Mouse (Mus musculus) megakaryocyte-erythroid progenitor cell, adult 5-6 weeks (primary cell): ENCODE measurements around the gene Olfr714. TPM values are rescaled to one million over a fixed set of nuclear protein-coding genes. Genes with fewer than 3 reads are reported as not detected.
"Not testable (repeated sequence)": the region's sequence is repeated elsewhere in the genome, so short reads cannot be mapped to it uniquely, and the experiment has no call there.

Experiments used
- ATAC-seq: replicated peaks from 2 replicates; pipeline ENCODE4 v1.8.0; 2016; ENCODE audit warnings: mild to moderate bottlenecking, inconsistent platforms; ENCODE audit not compliant: severe bottlenecking, poor library complexity, low FRiP score, low TSS enrichment
- total RNA-seq, 2 experiments: library from RNA; stranded (forward) in 1 of 2; stranded (reverse) in 1 of 2; fragments of 200-1000, 215-1000 nt in 1 of 2; fragments of >200 nt in 1 of 2; fragmentation: Nextera tagmentation in 1 of 2; gene quantifications; 2 replicates each; pipeline ENCODE4 v1.2.3; 2014 to 2017

The Olfr714 gene
- total RNA-seq (2014; fragmentation: Nextera tagmentation) (not detected in 2 replicates), total RNA-seq (2017) (not detected in 2 replicates)

DNA sequence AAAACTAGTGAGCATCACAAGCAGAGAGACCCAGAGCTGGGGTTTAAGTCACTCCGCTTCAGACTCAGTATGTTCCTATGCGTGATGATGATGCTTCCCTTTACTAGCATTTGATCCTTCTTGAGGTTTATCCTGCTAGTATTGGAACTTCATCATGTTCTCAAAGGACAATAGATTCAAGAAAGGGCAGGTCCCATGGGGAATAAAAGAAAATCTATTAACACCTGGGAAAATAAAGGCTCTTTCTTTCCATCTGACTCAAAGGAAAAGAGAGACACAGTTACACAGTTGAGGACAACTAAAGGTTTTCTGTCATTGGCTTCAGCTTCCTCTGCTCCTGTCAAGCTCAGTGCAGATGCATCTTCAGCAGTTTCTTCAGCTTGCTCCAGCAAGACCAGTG lies at the start of gene Olfr714:
TSS of gene Olfr714 (plus strand) at position 301 of the 400 bp plus-strand sequence.
- ATAC-seq: no peak

DNA sequence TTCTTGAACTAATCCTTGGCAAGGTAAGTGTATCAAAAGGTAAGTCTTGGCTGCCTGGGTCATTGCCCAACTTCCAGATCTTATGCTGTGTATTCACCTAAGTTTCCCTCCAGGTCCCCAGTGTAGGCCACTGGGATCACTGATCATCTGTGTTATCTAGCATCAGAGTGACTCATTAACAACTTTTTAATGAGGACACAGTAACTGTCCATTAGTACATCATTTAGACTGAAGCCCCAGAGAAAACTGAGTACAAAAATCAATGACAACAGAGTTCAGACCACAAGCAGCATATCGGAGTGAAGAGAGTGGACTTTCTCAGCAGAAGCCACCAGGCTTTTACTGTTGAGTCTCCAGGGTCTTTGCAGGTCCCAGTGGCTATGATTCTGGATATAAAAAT lies 39.9 kb upstream of the Olfr714 start, which contains the start of gene Olfr713:
TSS of gene Olfr713 (plus strand) at position 301 of the 400 bp plus-strand sequence.
- ATAC-seq: no peak

DNA sequence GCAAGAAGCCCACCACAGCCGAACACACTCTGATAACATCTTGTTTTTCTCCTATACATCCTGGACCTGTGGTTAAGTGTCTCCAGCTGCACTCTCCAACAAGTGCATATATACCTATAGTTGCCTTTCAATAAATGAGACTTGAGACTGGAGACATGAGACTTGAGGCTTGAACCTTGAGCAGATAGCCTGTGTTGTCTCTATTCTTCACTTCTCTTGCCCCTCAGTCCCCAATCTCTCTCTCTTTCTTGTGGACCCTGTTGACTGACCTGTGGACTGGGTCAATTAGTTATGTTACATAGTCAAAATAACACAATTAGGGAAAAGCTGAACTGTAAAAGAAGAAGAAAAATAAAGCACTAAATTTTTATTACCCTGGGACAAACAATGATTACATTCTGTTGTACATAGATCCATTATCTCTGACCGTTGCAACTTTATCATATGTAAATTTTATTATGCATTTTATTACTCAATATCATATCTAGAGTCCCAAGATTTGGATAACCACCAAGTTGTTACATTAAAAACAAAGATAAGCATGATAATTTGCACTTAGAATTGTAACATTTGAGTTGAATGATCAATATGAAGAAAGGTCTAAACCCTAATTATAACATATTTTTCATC lies 30.7 kb upstream of the Olfr714 start:
- no peak for ATAC-seq

DNA sequence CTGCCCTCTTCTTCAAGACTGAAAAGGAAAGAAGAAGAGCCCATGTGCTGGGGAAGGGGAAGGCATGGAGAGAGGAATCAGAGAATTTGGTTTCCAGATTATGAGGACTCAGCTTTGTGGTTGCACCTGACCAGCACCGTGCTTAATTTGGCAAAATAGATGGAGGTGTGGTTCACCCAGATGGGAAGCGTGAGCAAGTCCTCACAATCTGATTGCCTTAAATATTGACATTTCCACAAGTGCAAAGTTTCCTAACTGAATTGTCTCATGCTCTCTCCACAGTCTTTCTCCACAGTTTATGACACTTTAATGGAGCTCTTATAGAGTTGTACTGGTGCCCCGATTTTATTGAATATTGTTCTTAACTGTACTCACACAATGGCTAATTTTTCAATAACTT lies 27.6 kb upstream of the Olfr714 start:
- ATAC-seq: no peak

DNA sequence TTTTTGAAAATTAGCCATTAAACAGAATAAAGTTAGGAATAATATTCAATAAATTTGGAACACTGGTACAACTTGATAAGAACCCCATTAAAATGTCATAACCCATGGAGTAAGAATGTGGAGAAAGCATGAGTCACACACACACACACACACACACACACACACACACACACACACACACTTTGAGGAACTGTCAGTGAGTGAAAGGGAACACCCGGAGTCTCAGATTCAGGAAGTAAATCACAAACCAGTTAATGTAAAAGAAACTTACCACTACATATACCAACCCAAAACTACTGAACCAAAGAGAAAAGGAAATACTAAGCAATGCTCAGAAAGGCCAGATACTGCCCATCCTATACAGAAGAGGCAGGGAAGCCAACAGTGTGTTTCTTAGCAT lies 26.4 kb upstream of the Olfr714 start:
- ATAC-seq: no peak

DNA sequence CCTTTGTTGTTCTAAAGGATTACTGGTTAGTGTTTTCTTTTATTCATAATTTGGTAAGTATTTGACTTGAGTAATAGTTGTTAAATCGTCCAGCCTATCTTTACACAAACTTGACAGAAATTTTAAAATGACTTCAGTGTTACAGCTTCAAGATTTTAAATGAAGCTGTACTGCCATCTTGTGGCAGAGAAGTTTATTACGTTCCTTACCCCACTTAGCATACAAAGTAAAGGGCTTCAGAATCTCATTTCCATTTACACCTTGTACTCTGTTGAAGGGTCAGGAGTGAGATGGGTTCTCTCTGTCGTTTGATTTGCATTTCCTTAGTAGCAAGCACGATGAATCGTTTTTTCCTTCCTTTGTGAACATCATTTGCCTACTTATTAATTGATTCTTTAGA lies 24.9 kb upstream of the Olfr714 start:
- peak; percentile 93 for ATAC-seq

DNA sequence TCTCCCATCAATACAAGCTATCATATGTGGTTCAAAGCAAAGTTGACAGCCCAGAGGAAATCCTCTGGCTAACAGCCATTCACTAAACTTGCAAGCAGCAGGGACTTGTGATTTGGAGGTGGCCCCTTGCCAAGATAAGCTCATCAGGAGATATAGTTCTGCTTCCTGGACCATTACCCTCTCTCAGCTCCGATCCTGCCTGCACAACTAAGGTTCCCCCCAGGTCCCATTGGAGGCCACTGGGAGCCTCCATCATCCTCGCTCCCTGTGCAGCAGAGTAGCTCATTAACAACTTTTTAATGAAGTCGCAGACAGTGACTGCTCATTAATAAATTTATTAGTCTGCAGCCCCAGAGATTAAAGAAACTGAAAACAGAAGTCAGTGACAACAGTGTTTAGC lies 23.2 kb upstream of the Olfr714 start:
- no peak for ATAC-seq

DNA sequence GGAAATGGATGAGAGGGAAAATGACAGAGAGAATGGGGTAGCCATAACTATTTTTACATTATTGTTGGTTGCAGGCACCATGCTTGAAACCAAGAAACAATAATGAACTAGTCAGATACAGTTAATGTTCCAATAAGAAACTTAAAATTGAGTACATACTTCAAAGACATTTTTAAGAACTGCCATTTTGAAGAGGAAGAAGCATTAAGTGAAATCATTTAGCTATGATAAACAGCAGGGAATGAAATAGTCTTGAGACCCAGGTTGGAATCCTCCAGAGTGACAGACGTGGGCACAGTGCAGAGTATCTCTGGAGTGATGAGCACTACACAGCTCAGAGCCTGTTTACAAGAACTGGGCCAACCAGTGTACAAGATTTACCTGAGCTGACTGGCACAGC lies 22.1 kb downstream of the Olfr714 start, which contains the start of gene Olfr17:
TSS of gene Olfr17 (plus strand) at position 301 of the 400 bp plus-strand sequence.
- no peak for ATAC-seq

DNA sequence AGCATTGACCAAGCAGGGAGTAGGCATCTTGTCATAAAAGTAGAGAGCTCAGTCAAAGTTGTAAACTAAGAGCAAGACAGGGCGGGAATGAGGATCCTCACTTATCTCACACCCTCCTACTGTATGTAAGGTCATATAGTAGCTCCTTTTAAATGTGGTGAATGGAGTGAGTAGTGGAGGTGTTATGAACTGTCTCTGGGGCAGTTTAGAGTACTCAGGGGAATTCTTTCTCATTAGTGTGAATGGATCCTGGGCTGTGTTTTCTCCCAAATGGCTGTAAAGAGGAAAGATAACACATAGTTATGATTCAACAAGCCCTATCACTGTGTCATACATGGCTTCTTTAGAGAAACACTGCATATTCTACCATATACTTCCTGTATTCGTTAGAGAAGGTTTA lies 39.5 kb downstream of the Olfr714 start, which contains the start of gene Olfr715b:
TSS of gene Olfr715b (minus strand) at position 101 of the 400 bp plus-strand sequence.
- not testable (repeated sequence) for ATAC-seq

Other genes with a start within 250 kb of the Olfr714 start
- gene Olfr702, start 237.1 kb upstream of the Olfr714 start, total RNA-seq (2014; fragmentation: Nextera tagmentation): not detected in 2 replicates
- not detected in 2 replicates for gene Olfr702, start 237.1 kb upstream of the Olfr714 start, total RNA-seq (2017)
- gene Olfr703, start 227.6 kb upstream of the Olfr714 start, total RNA-seq (2014; fragmentation: Nextera tagmentation): not detected in 2 replicates
- not detected in 2 replicates for gene Olfr703, start 227.6 kb upstream of the Olfr714 start, total RNA-seq (2017)
- not detected in 2 replicates for gene Olfr704, start 207.8 kb upstream of the Olfr714 start, total RNA-seq (2014; fragmentation: Nextera tagmentation)
- gene Olfr704, start 207.8 kb upstream of the Olfr714 start, total RNA-seq (2017): not detected in 2 replicates
- not detected in 2 replicates for gene Olfr705, start 194.1 kb upstream of the Olfr714 start, total RNA-seq (2014; fragmentation: Nextera tagmentation)
- not detected in 2 replicates for gene Olfr705, start 194.1 kb upstream of the Olfr714 start, total RNA-seq (2017)
- not detected in 2 replicates for gene Olfr706, start 182.8 kb upstream of the Olfr714 start, total RNA-seq (2014; fragmentation: Nextera tagmentation)
- gene Olfr706, start 182.8 kb upstream of the Olfr714 start, total RNA-seq (2017): not detected in 2 replicates
- gene Olfr707, start 169.7 kb upstream of the Olfr714 start, total RNA-seq (2014; fragmentation: Nextera tagmentation): not detected in 2 replicates
- gene Olfr707, start 169.7 kb upstream of the Olfr714 start, total RNA-seq (2017): not detected in 2 replicates
- not detected in 2 replicates for gene Olfr1532-ps1, start 163.0 kb upstream of the Olfr714 start, total RNA-seq (2014; fragmentation: Nextera tagmentation)
- gene Olfr1532-ps1, start 163.0 kb upstream of the Olfr714 start, total RNA-seq (2017): not detected in 2 replicates
- not detected in 2 replicates for gene Olfr709-ps1, start 138.8 kb upstream of the Olfr714 start, total RNA-seq (2014; fragmentation: Nextera tagmentation)
- not detected in 2 replicates for gene Olfr709-ps1, start 138.8 kb upstream of the Olfr714 start, total RNA-seq (2017)
- not detected in 2 replicates for gene Olfr710, start 122.7 kb upstream of the Olfr714 start, total RNA-seq (2014; fragmentation: Nextera tagmentation)
- gene Olfr710, start 122.7 kb upstream of the Olfr714 start, total RNA-seq (2017): not detected in 2 replicates
- not detected in 2 replicates for gene Olfr6, start 107.0 kb upstream of the Olfr714 start, total RNA-seq (2014; fragmentation: Nextera tagmentation)
- not detected in 2 replicates for gene Olfr6, start 107.0 kb upstream of the Olfr714 start, total RNA-seq (2017)
- not detected in 2 replicates for gene Olfr711, start 95.5 kb upstream of the Olfr714 start, total RNA-seq (2014; fragmentation: Nextera tagmentation)
- not detected in 2 replicates for gene Olfr711, start 95.5 kb upstream of the Olfr714 start, total RNA-seq (2017)
- 0.07 TPM in 1 of 2 replicates, not detected in the other for gene Olfr2, start 64.9 kb upstream of the Olfr714 start, total RNA-seq (2014; fragmentation: Nextera tagmentation)
- gene Olfr2, start 64.9 kb upstream of the Olfr714 start, total RNA-seq (2017): not detected in 2 replicates
- gene Olfr713, start 39.8 kb upstream of the Olfr714 start, total RNA-seq (2014; fragmentation: Nextera tagmentation): not detected in 2 replicates
- not detected in 2 replicates for gene Olfr713, start 39.8 kb upstream of the Olfr714 start, total RNA-seq (2017)
- not detected in 2 replicates for gene Olfr17, start 22.2 kb downstream of the Olfr714 start, total RNA-seq (2014; fragmentation: Nextera tagmentation)
- not detected in 2 replicates for gene Olfr17, start 22.2 kb downstream of the Olfr714 start, total RNA-seq (2017)
- not detected in 2 replicates for gene Olfr715b, start 39.4 kb downstream of the Olfr714 start, total RNA-seq (2014; fragmentation: Nextera tagmentation)
- not detected in 2 replicates for gene Olfr715b, start 39.4 kb downstream of the Olfr714 start, total RNA-seq (2017)
- gene Olfr715, start 60.1 kb downstream of the Olfr714 start, total RNA-seq (2014; fragmentation: Nextera tagmentation): not detected in 2 replicates
- gene Olfr715, start 60.1 kb downstream of the Olfr714 start, total RNA-seq (2017): not detected in 2 replicates
- not detected in 2 replicates for gene Olfr716, start 67.3 kb downstream of the Olfr714 start, total RNA-seq (2014; fragmentation: Nextera tagmentation)
- gene Olfr716, start 67.3 kb downstream of the Olfr714 start, total RNA-seq (2017): not detected in 2 replicates
- gene Nlrp14, start 96.0 kb downstream of the Olfr714 start, total RNA-seq (2014; fragmentation: Nextera tagmentation): not detected in 2 replicates
- not detected in 2 replicates for gene Nlrp14, start 96.0 kb downstream of the Olfr714 start, total RNA-seq (2017)
- gene Rbmxl2, start 138.5 kb downstream of the Olfr714 start, total RNA-seq (2014; fragmentation: Nextera tagmentation): not detected in 2 replicates
- not detected in 2 replicates for gene Rbmxl2, start 138.5 kb downstream of the Olfr714 start, total RNA-seq (2017)